Mouse (Mus musculus): ENCODE results near the gene Lrrc28.

- TF ChIP-seq CTCF (IDR thresholded peaks at IDR 0.05; ENCODE audit: low read depth, low read length) (no peak), POLR2A (IDR thresholded peaks at IDR 0.05; ENCODE audit: extremely low read depth, insufficient read depth, low read length) (no peak)
These were observed 178.7 kb downstream of the Lrrc28 start for GRCm38 (mm10) chr7:67466322-67466721.
